Mouse (Mus musculus): Measurements from ENCODE around the gene Lsm2.
"Not testable (repeated sequence)": the region's sequence is repeated elsewhere in the genome, so short reads cannot be mapped to it uniquely, and the experiment has no call there.

Lsm2 gene

DNA sequence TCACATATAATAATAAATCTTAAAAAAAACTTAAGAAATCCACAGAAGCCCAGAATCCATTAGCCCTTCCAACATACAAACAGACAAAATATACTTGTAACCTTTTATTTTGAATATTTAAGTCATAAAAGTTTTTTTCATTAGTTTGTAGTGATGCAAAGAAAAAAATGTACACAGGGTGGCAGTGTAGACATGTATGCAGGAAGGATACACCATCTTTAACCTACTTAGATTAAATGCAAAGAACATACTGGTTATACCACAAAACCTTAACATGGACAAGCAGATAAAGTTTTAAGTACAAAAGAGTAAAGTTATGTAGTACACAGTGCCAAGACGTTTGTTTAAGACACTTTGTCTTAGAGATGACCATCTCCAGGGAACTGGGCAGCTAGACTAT is 25.3 kb upstream of the Lsm2 start:
- no peak for DNase-seq (ENCODE audit: low spot score in 2 of 2)

DNA sequence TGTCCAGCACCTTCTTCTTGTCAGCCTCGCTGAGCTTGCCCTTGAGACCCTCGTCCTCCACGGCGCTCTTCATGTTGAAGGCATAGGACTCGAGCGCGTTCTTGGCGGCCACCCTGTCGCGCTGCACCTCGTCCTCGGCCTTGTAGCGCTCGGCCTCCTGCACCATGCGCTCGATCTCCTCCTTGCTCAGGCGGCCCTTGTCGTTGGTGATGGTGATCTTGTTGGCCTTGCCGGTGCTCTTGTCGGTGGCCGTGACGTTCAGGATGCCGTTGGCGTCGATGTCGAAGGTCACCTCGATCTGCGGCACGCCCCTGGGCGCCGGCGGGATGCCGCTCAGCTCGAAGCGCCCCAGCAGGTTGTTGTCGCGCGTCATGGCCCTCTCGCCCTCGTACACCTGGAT is 24.4 kb upstream of the Lsm2 start:
- not testable (repeated sequence) for DNase-seq (ENCODE audit: low spot score in 2 of 2)

DNA sequence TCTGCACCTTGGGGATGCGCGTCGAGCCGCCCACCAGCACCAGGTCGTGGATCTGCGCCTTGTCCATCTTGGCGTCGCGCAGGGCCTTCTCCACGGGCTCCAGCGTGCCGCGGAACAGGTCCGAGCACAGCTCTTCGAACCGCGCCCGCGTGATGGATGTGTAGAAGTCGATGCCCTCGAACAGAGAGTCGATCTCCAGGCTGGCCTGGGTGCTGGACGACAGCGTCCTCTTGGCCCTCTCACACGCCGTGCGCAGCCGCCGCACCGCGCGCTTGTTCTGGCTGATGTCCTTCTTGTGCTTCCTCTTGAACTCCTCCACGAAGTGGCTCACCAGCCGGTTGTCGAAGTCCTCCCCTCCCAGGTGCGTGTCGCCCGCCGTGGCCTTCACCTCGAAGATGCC is 23.7 kb upstream of the Lsm2 start:
- DNase-seq (ENCODE audit: low spot score in 2 of 2): not testable (repeated sequence)

DNA sequence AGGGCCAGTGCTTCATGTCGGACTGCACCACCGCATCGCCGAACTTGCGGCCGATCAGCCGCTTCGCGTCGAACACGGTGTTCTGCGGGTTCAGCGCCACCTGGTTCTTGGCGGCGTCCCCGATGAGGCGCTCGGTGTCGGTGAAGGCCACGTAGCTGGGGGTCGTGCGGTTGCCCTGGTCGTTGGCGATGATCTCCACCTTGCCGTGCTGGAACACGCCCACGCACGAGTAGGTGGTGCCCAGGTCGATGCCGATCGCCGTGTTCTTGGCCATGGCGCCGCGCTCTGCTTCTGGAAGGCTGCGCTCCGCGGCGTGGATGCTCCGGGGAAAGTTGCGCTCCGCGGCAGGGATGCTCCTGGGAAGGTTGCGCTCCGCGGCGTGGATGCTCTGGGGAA is 22.9 kb upstream of the Lsm2 start:
- not testable (repeated sequence) for DNase-seq (ENCODE audit: low spot score in 2 of 2)

DNA sequence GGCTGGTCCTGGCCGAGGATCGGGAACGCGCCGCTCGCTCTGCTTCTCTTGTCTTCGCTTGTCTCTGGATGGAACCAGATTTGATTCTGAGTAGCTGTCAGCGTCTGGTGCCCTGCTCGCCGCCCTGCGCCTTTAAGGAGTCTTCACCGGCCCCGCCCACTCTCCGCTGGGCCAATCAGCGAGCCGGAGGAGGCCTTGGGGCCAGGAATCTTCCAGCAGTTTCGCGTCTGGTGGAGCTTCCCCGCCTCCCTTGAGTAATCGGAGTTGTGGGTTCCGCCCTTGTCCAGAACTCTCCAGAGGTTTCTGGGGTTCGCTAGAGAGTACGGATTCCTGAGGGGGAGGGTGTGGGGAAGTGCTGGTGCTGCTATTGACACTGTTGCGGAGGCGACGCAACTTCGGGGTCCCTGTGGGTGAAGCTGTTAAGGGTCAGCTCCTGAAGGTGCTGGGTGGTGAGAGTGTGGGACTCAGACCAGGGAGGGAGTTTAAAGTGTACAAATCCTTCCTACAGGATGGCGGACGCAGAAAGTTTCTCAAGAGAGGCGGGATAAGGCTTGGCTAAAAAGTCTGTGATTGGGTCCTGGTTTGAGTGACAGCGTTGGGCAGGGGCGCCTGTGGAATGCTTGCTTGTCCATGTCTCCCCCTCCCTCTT is 22.4 kb upstream of the Lsm2 start, which contains the start of gene Hspa1b:
Gene Hspa1b (minus strand): TSS at position 109 of the 649 bp plus-strand sequence.
- peak; percentile 69 to 85 for DNase-seq (ENCODE audit: low spot score in 2 of 2)

DNA sequence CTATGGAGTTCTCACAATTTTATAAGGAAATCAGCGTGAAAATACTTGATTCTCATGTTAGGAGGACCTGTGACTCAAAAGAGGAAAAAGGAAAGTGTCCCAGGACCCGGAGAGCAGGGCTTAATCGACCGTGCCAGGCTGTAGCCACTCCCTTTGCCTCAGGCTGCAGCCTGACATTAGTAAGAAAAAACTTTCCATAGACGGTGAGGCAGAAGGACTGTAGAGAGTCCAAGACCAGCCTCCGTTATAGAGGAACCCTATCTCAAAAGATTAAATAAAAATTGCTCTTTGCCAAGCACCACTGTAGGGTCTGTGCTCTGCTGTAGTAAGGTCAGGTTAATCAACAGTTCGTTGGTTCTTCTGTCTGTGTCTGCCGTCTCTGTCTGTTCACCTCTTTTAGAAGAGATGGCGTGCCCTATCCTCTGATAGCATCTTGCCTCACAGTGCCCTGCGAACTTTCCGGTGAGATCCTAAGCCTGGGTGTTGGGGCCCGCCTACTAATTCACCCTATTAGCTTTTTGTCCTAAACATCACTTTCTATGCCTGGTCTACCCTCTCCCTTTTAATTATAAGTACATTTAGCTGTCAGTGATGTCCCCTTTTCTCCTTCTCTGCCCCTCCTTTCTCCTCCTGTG is 21.7 kb upstream of the Lsm2 start:
- DNase-seq (ENCODE audit: low spot score in 2 of 2): no peak

DNA sequence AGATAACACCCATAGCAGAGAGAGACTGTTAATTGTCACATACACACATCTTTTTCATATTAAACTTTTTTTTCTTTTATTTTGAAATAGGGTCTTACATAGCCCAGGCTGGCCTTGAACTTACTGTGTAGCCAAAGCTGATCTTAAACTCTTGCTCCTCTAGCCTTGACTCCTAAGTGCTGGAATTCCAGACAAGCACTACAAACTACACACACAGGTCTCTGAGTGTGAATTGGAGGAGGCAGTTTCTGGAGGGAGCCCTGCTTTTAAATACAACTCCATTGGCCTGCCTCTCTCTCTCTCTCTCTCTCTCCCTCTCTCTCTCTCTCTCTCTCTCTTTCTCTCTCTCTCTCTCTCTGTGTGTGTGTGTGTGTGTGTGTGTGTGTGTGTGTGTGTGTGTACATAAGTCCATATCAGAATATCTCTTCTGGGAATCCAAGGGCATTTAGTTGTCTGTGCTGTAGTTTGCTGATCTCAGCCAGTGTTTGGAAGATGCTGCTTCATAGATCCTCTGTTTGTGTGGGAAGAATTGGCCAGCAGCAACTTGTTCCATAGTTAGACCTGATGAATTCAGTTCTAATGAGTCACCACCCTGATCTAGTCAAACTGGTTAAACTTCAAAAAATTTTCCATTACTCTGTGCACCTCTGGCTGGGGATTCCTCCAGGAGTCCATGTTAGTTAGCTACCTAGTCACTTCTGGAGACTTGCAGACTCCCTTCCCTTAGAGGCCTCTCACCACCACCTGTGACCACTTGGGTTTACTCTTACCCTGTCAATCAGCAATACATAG is 20.8 kb upstream of the Lsm2 start:
- DNase-seq (ENCODE audit: low spot score in 2 of 2): peak in 1 of 2 experiments; percentile 26

DNA sequence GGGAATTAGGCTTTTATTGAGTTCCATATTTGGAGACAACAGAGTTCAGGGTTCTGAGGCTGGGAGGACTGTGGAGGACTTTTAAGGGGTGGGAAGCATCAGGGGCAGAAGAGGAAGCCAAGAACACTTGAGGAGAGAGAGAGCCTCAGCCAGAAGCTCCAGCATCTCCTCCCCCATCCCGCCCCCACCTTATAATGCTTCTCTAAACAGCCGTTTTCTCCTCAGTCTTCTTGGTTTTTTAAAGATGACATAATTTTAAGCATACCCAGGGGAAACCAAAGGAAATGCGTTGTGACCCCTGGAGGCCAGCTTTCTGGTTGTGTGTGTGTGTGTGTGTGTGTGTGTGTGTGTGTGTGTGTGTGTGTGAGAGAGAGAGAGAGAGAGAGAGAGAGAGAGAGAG is 19.5 kb upstream of the Lsm2 start:
- DNase-seq (ENCODE audit: low spot score in 2 of 2): no peak

DNA sequence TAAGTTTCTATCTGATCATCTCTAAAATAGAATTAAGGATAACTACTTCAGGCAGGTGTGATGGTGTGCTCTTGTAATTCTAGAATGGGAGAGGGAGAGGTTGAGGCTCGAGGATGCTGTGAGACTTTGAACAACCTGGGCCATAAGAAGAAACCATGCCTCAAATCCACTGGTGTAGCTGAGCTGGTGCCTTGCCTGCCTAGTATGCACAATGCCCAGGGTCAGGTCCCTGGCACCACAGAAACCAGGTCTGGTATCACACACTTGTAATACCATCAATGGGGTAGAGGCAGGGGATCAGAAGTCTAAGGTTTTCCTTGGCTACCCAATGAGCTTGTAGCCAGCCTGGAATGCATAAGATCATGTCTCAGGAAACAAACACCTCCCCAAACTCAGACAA is 18.8 kb upstream of the Lsm2 start:
- DNase-seq (ENCODE audit: low spot score in 2 of 2): no peak

DNA sequence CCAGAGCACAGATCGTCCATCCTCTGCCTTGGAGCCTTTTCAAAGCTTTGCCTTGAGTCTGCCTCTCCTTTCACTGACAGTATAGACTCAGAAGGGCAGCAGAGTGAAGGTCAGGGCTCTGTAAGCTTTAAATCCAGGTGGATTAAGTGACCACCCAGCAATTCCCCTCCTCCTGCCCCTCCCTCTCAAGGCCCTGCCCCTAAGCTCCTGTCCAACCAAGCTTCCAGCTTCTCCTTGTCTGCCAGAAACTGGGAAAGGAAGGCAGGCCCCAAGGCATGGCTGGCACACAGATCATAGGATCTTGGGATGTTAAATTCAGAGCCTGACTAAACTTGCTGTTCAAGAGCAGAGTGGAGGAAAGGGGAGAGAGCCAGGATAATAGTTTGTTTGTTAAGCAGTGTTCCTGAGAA is 17.0 kb upstream of the Lsm2 start:
- no peak for DNase-seq (ENCODE audit: low spot score in 2 of 2)

DNA sequence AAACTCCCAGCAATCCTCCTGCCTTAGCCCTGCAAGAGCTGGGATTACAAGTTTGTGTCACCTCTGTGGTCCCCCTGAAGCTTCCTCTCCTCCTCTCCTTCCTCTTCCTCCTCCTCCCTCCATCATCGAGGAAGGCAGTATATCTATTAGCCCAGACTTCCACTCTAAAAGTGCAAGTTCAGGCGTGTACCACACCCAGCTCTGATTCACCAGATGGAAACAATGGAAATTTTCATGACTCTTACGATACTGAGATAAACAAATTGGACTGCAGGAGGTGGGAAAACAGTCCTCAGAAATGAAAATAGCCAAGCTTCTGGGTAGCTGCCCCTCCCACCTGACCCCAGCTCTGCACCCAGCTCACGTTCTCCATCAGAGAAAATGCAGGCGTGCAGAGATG is 16.0 kb upstream of the Lsm2 start:
- no peak for DNase-seq (ENCODE audit: low spot score in 2 of 2)

DNA sequence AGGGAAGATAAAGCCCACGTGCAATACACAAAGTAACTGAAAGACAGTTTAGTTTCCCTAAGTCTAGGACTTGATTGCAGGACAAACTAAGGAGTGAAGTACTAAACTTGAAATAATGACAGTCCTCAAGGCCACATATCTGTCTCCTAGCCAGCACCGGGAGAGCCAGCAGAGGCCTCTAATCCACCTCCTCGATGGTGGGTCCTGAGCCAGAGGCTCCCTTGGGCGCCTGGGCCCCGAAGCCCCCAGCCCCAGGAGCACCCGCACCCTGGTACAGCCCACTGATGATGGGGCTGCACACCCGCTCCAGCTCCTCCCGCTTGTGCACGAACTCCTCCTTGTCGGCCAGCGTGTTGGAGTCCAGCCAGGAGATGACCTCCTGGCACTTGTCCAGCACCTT is 11.8 kb upstream of the Lsm2 start, which contains the start of gene Gm20481:
Gene Gm20481 (plus strand): TSS at position 91 of the 400 bp plus-strand sequence.
- DNase-seq (ENCODE audit: low spot score in 2 of 2): not testable (repeated sequence)

DNA sequence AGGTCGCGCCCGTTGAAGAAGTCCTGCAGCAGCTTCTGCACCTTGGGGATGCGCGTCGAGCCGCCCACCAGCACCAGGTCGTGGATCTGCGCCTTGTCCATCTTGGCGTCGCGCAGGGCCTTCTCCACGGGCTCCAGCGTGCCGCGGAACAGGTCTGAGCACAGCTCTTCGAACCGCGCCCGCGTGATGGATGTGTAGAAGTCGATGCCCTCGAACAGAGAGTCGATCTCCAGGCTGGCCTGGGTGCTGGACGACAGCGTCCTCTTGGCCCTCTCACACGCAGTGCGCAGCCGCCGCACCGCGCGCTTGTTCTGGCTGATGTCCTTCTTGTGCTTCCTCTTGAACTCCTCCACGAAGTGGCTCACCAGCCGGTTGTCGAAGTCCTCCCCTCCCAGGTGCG is 10.8 kb upstream of the Lsm2 start:
- DNase-seq (ENCODE audit: low spot score in 2 of 2): not testable (repeated sequence)

DNA sequence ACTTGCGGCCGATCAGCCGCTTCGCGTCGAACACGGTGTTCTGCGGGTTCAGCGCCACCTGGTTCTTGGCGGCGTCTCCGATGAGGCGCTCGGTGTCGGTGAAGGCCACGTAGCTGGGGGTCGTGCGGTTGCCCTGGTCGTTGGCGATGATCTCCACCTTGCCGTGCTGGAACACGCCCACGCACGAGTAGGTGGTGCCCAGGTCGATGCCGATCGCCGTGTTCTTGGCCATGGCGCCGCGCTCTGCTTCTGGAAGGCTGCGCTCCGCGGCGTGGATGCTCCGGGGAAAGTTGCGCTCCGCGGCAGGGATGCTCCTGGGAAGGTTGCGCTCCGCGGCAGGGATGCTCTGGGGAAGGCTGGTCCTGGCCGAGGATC is 10.0 kb upstream of the Lsm2 start:
- DNase-seq (ENCODE audit: low spot score in 2 of 2): not testable (repeated sequence)

DNA sequence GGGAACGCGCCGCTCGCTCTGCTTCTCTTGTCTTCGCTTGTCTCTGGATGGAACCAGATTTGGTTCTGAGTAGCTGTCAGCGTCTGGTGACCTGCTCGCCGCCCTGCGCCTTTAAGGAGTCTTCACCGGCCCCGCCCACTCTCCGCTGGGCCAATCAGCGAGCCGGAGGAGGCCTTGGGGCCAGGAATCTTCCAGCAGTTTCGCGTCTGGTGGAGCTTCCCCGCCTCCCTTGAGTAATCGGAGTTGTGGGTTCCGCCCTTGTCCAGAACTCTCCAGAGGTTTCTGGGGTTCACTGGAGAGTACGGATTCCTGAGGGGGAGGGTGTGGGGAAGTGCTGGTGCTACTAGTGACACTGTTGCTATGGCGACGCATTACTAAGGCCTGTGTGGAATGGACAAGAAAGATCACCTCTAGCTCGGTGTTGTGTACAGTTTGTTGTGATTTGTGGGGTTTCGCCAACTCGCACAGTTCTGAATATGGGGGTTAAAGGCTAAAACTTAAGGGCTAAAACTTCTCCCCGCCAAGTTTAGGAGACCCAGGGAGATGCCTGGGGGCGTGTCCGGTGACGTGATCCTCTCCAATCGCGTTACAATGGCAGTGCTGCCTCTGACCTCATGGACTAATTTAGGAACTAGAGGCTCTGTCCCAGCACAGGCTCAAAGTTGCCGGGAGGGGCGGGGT is 9.5 kb upstream of the Lsm2 start, which contains the start of the genes Hspa1a and Hspa1l:
Gene Hspa1a (minus strand): TSS at position 88 of the 681 bp plus-strand sequence.
Gene Hspa1l (plus strand): TSS at position 635 of the 681 bp plus-strand sequence.
- peak; percentile 74 to 86 for DNase-seq (ENCODE audit: low spot score in 2 of 2)

DNA sequence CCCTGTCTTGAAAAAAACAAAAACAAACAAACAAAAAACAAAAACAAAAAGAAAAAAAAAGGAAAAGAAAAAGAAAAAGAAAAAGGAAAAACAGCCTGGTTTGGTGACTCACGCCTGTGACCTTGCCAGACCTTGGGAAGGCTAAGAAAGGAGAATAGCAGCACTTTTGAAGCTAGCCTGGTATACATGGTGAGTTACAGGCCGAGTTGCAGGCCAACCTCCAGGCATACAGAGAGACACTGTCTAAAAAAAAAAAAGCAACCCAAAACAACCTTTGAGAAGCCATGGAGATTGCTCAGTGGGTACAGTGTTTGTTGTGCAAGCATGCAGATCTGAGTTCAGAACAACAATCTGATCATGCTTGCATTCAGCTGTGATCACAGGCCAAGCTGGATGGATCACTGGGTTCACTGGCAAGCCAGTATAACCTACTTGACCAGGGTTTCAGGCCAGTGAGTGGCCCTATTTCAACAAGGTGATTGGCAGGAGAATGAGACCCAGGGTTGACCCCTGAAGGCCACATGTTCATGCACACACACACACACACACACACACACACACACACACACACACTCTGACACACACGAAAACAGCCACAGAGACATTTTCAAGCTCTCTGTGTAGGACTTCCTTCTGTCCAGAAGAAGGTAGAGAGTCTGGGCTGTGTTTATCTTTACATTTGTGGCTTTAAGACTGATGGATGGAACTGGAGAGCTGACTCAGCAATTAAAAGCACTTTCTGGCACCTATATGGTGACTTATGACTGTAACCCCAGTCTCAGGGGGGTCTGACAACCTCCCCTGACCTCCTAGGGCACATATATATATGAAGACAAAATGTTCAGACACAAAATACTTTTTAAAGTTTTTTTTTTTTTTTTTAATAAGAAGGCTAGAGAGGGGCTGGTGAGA is 5.8 kb upstream of the Lsm2 start:
- DNase-seq (ENCODE audit: low spot score in 2 of 2): no peak

DNA sequence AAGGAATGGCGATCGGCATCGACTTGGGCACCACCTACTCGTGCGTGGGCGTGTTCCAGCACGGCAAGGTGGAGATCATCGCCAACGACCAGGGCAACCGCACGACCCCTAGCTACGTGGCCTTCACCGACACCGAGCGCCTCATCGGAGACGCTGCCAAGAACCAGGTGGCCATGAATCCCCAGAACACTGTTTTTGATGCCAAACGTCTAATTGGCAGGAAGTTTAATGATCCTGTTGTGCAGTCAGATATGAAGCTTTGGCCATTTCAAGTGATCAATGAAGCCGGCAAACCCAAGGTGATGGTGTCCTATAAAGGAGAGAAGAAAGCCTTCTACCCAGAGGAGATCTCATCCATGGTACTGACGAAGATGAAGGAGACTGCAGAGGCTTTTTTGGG is 4.7 kb upstream of the Lsm2 start:
- no peak for DNase-seq (ENCODE audit: low spot score in 2 of 2)

DNA sequence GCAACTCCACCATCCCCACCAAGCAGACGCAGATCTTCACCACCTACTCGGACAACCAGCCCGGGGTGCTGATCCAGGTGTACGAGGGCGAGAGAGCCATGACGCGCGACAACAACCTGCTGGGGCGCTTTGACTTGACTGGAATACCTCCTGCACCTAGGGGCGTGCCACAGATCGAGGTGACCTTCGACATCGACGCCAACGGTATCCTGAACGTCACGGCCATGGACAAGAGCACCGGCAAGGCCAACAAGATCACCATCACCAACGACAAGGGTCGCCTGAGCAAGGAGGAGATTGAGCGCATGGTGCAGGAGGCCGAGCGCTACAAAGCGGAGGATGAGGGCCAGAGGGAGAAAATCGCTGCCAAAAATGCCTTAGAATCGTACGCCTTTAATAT is 3.4 kb upstream of the Lsm2 start:
- no peak for DNase-seq (ENCODE audit: low spot score in 2 of 2)

DNA sequence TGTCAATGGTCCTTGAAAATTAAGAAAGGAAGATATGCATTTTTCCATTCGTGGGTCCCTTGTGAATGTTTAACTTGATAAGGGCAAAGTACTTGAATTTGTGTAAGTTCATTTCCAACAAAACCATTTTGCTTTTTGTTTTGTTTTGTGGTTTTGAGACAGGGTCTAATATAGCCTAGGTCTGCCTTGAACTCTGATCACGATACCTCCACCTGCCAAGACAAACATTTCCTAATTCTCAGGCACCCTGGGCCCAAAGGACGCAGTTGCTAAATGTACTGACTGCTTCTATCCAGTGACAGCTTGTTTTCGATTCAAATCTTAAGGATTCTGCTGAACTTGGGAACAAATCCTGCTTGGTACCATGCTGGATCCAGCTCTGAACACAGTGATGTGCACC is 2.0 kb upstream of the Lsm2 start:
- DNase-seq (ENCODE audit: low spot score in 2 of 2): no peak

DNA sequence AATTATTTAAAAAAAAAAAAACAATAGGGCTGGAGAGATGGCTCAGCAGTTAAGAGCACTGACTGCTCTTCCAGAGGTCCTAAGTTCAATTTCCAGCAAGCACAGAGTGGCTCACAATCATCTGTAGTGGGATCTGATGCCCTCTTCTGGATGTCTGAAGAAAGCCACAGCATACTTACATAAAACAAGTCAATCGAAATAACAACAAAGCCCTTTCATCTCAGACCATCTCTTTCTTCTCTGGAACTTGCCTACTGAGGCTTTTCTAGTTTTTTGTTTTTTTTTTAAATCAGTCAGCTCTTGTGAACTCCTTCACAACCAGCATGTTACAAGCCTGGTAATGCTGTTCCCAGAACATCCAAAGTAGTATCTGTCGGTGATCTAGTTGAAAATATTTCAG is 1.0 kb upstream of the Lsm2 start:
- DNase-seq (ENCODE audit: low spot score in 2 of 2): peak in 1 of 2 experiments; percentile 42

DNA sequence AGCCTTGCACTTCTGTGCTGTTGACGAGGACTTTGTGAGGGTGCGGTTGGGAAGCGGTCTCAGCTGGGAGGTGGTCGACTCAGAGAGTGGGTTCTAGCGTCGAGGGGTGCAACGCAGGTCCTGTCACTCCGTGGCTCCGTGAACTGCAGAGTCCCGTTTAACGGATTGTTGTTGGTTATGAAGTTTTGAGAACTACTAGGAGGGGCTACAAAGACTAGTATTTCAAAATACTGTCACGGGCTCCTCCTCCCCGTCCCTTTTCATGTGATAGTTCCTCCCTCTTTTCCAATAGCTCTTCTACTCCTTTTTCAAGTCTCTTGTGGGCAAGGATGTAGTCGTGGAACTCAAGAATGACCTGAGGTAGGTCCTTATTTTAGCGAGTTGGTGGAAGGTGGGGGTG is 666 bp downstream of the Lsm2 start:
- DNase-seq (ENCODE audit: low spot score in 2 of 2): no peak

Measured in left cerebral cortex, adult 9 months (tissue).